Mouse (Mus musculus): ENCODE measurements around the gene Lpcat1.

Gene Lpcat1

GRCm38 (mm10) chr13:73461551-73461950 lies 5.4 kb upstream of the Lpcat1 start:
- TF ChIP-seq GATA4 (IDR thresholded peaks at IDR 0.05; ENCODE audit: insufficient replicate concordance, low read length) = no peak

GRCm38 (mm10) chr13:73465156-73465555 lies 1.8 kb upstream of the Lpcat1 start:
- no peak for TF ChIP-seq GATA4 (IDR thresholded peaks at IDR 0.05; ENCODE audit: insufficient replicate concordance, low read length)

- TF ChIP-seq GATA4 (IDR thresholded peaks at IDR 0.05; ENCODE audit: insufficient replicate concordance, low read length) = peak; percentile 80; the same call in 1 of the 2 replicates
Measured at GRCm38 (mm10) chr13:73466411-73466810, 586 bp upstream of the Lpcat1 start.

GRCm38 (mm10) chr13:73467421-73468237 lies 632 bp downstream of the Lpcat1 start:
- TF ChIP-seq GATA4 (IDR thresholded peaks at IDR 0.05; ENCODE audit: insufficient replicate concordance, low read length) = no peak

- TF ChIP-seq GATA4 (IDR thresholded peaks at IDR 0.05; ENCODE audit: insufficient replicate concordance, low read length) = no peak
Measured at GRCm38 (mm10) chr13:73468834-73469233, 1.8 kb downstream of the Lpcat1 start.

GRCm38 (mm10) chr13:73469257-73469967 lies 2.4 kb downstream of the Lpcat1 start:
- no peak for TF ChIP-seq GATA4 (IDR thresholded peaks at IDR 0.05; ENCODE audit: insufficient replicate concordance, low read length)

- TF ChIP-seq GATA4 (IDR thresholded peaks at IDR 0.05; ENCODE audit: insufficient replicate concordance, low read length) = no peak
Measured at GRCm38 (mm10) chr13:73472481-73472880, 5.5 kb downstream of the Lpcat1 start.

- TF ChIP-seq GATA4 (IDR thresholded peaks at IDR 0.05; ENCODE audit: insufficient replicate concordance, low read length) = no peak
Measured at GRCm38 (mm10) chr13:73473746-73474145, 6.7 kb downstream of the Lpcat1 start.

GRCm38 (mm10) chr13:73474163-73474562 lies 7.2 kb downstream of the Lpcat1 start:
- TF ChIP-seq GATA4 (IDR thresholded peaks at IDR 0.05; ENCODE audit: insufficient replicate concordance, low read length) = no peak

GRCm38 (mm10) chr13:73475058-73475980 lies 8.3 kb downstream of the Lpcat1 start:
- TF ChIP-seq GATA4 (IDR thresholded peaks at IDR 0.05; ENCODE audit: insufficient replicate concordance, low read length) = no peak

GRCm38 (mm10) chr13:73476259-73476658 lies 9.3 kb downstream of the Lpcat1 start:
- TF ChIP-seq GATA4 (IDR thresholded peaks at IDR 0.05; ENCODE audit: insufficient replicate concordance, low read length) = no peak

- TF ChIP-seq GATA4 (IDR thresholded peaks at IDR 0.05; ENCODE audit: insufficient replicate concordance, low read length) = no peak
Measured at GRCm38 (mm10) chr13:73476796-73477195, 9.8 kb downstream of the Lpcat1 start.

- TF ChIP-seq GATA4 (IDR thresholded peaks at IDR 0.05; ENCODE audit: insufficient replicate concordance, low read length) = no peak
Measured at GRCm38 (mm10) chr13:73477841-73478240, 10.8 kb downstream of the Lpcat1 start.

- no peak for TF ChIP-seq GATA4 (IDR thresholded peaks at IDR 0.05; ENCODE audit: insufficient replicate concordance, low read length)
Measured at GRCm38 (mm10) chr13:73482476-73482875, 15.5 kb downstream of the Lpcat1 start.

- no peak for TF ChIP-seq GATA4 (IDR thresholded peaks at IDR 0.05; ENCODE audit: insufficient replicate concordance, low read length)
Measured at GRCm38 (mm10) chr13:73483331-73483730, 16.3 kb downstream of the Lpcat1 start.

Data from liver, adult (tissue).